Mouse (Mus musculus): Measurements from ENCODE around the gene Apobec2.

- no peak for TF ChIP-seq CTCF (IDR thresholded peaks at IDR 0.05; ENCODE audit: extremely low read depth, insufficient read depth, low read length)
- TF ChIP-seq POLR2A (IDR thresholded peaks at IDR 0.05; ENCODE audit: extremely low read depth, insufficient read depth, low read length) = no peak
Observed at GRCm38 (mm10) chr17:48437421-48437911, 4.7 kb upstream of the Apobec2 start.

All from cortical plate, adult 2 months (tissue).